Mouse (Mus musculus) forebrain, embryonic 13.5 days (tissue): Measurements from ENCODE around the gene Hnrnph3. TPM values are rescaled to one million over a fixed set of nuclear protein-coding genes. Genes with fewer than 3 reads are reported as not detected.
A peak's percentile ranks its signal among the peaks of the same experiment; 100 is the strongest.
"Not testable (repeated sequence)": the region's sequence is repeated elsewhere in the genome, so short reads cannot be mapped to it uniquely, and the experiment has no call there.

ENCODE experiments used
- ATAC-seq: fragments of 200-750 bp; cut with Nextera tagmentation; 2 replicates; pipeline ENCODE4 v1.8.0; 2017
- H3K27ac ChIP-seq: fragments of 300-500 bp; sonication (generic); 2 replicates; pipeline ENCODE4 v1.5.1; 2015; ENCODE audit warnings: inconsistent platforms, mild to moderate bottlenecking, moderate library complexity
- H3K27me3 ChIP-seq: fragments of 300-500 bp; sonication (generic); 2 replicates; pipeline ENCODE4 v1.6.1; 2015; ENCODE audit warnings: mild to moderate bottlenecking, inconsistent platforms
- H3K36me3 ChIP-seq: fragments of 300-500 bp; sonication (generic); 2 replicates; pipeline ENCODE4 v1.6.1; 2015; ENCODE audit warnings: mild to moderate bottlenecking, inconsistent platforms; ENCODE audit not compliant: poor library complexity, severe bottlenecking
- H3K4me1 ChIP-seq: fragments of 300-500 bp; sonication (generic); 2 replicates; pipeline ENCODE4 v1.6.1; 2015; ENCODE audit warnings: inconsistent platforms
- H3K4me2 ChIP-seq: fragments of 300-500 bp; sonication (generic); 2 replicates; pipeline ENCODE4 v1.6.1; 2015; ENCODE audit warnings: inconsistent platforms, mild to moderate bottlenecking, moderate library complexity
- H3K4me3 ChIP-seq: fragments of 300-500 bp; sonication (generic); 2 replicates; pipeline ENCODE4 v1.5.1; 2015; ENCODE audit warnings: mild to moderate bottlenecking, inconsistent platforms
- H3K9ac ChIP-seq: fragments of 300-500 bp; sonication (generic); 2 replicates; pipeline ENCODE4 v1.6.1; 2015; ENCODE audit warnings: mild to moderate bottlenecking, inconsistent platforms
- H3K9me3 ChIP-seq: fragments of 300-500 bp; sonication (generic); replicated peaks from 2 replicates; pipeline ENCODE4 v1.6.1; 2016; ENCODE audit warnings: inconsistent platforms
- WGBS: fragments of 180-500 bp; shearing (Covaris S2); methylation state at CpG from one replicate; pipeline ENCODE4 v1.1.7; 2015; 5-methylcytosine and 5-hydroxymethylcytosine counted together
- polyA plus RNA-seq: library from polyadenylated mRNA; unstranded; fragments of >200 nt; fragmentation: Nextera tagmentation; extraction: Ambion mirVana; gene quantifications from 2 replicates; pipeline ENCODE4 v1.2.1, GENCODE M21; 2015

Gene Hnrnph3
- polyA plus RNA-seq = 242 and 248 TPM in 2 replicates

DNA sequence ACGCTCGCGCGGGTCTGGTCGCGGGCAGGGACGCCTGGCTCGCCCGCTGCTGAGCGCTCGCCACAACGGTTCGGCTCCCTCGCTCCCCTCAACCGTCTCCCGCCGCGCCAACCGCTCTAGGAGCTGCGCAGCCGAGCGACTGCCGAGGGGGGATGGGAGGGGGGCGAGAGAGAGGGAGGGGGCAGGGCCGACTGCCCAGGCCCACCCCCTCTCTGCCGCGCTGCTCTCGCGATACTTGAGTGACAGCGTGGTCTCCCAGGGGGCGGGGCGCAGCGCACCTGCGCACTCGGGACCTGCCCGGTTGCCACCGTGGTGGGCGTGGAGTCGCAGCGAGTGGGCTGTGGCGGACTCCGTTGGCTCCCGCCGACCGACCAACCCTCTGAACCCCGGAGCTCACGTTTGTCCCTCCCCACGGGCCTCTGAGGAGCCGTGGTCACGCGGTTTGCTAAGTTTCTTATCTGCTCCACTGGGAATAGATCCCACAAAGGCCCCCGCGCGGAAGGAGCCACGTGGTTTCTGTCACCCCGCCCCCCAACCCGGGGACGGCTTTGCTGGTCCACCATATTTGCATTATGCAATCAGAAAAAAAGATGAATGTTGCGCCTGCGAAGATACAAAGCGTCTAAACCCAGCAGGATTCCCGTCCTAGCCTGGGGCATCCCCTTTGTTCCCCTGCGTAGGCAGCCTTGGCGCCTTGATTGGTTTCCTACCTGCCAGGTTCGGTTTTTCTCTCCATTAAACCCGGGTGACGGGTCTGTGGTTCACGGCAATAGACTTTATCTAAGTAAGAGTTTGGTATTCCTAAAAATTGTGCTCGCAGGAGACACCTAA, at the start of gene Hnrnph3, which contains the start of gene Pbld2:
Gene Hnrnph3, minus strand, starts transcription at position 469 of the 831 bp plus-strand sequence.
Gene Pbld2, plus strand, starts transcription at position 567 of the 831 bp plus-strand sequence.
- no peaks in the 10 kb centered on the region for H3K36me3 ChIP-seq
- H3K27me3 ChIP-seq = no peaks in the 10 kb centered on the region
- peak within 1 kb of the TSS; percentile 100 for H3K27ac ChIP-seq
- peak; percentile 94 for ATAC-seq
- no peaks in the 10 kb centered on the region for H3K9me3 ChIP-seq
- under 1% methylated on average over 68 of the region's 69 CpGs for WGBS
- H3K9ac ChIP-seq = peak within 1 kb of the TSS; percentile 99
- peaks cover 62% of the 10 kb centered on the region for H3K4me1 ChIP-seq
- peak within 1 kb of the TSS; percentile 70 for H3K4me3 ChIP-seq
- H3K4me2 ChIP-seq = peak within 1 kb of the TSS; percentile 71

GRCm38 (mm10) chr10:63065988-63066387, 42.0 kb upstream of the Hnrnph3 start:
- Histone ChIP-seq H3K4me1 (no peaks in the 10 kb centered on the region), H3K9ac (no peak overlapping the region), H3K4me2 (no peak overlapping the region), H3K9me3 (no peaks in the 10 kb centered on the region), H3K27ac (no peak overlapping the region), H3K27me3 (no peaks in the 10 kb centered on the region), H3K36me3 (no peaks in the 10 kb centered on the region), H3K4me3 (no peak overlapping the region)
- 2% methylated on average over 5 of the region's 5 CpGs for WGBS
- ATAC-seq = peak; percentile 87

GRCm38 (mm10) chr10:63065561-63065960, 41.5 kb upstream of the Hnrnph3 start:
- H3K4me3 ChIP-seq = no peak overlapping the region
- H3K36me3 ChIP-seq = no peaks in the 10 kb centered on the region
- no peaks in the 10 kb centered on the region for H3K27me3 ChIP-seq
- no peak for ATAC-seq
- H3K4me2 ChIP-seq = no peak overlapping the region
- H3K27ac ChIP-seq = no peak overlapping the region
- H3K9ac ChIP-seq = no peak overlapping the region
- WGBS = 41% methylated on average over 8 of the region's 8 CpGs
- no peaks in the 10 kb centered on the region for H3K4me1 ChIP-seq
- no peaks in the 10 kb centered on the region for H3K9me3 ChIP-seq

DNA sequence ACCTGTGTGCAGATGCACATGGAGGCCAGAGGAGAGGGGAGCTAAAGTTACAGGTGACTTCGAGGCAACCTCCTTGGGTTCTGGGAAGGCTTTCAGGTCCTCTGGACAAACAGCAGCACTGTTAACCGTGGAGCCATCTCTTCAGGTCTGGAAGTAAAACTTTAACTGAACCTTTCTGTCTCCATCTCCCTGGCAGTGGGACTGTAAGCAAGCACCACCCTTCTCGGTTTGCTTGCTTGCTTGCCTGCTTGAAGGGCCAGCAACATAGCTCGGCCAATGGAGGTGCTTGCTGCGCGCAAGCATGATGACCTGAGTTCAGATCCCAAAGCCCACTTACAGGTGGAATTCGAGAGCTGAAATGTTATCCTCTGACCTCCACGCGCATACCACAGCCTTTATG, 40.5 kb upstream of the Hnrnph3 start:
- Histone ChIP-seq H3K36me3 (no peaks in the 10 kb centered on the region), H3K9ac (no peak overlapping the region), H3K4me3 (no peak overlapping the region), H3K27ac (no peak overlapping the region), H3K27me3 (no peaks in the 10 kb centered on the region), H3K9me3 (no peaks in the 10 kb centered on the region), H3K4me2 (no peak overlapping the region), H3K4me1 (no peaks in the 10 kb centered on the region)
- 92% methylated on average over 9 of the region's 9 CpGs for WGBS
- no peak for ATAC-seq

- ATAC-seq = no peak
- H3K4me1 ChIP-seq = no peaks in the 10 kb centered on the region
- WGBS = 78% methylated on average over 7 of the region's 7 CpGs
Measured at GRCm38 (mm10) chr10:63063365-63063764, 39.3 kb upstream of the Hnrnph3 start.

GRCm38 (mm10) chr10:63062696-63063095, 38.7 kb upstream of the Hnrnph3 start:
- no peak for ATAC-seq

More at GRCm38 (mm10) chr10:63063365-63063764, 39.3 kb upstream of the Hnrnph3 start:
- Histone ChIP-seq H3K27me3 (no peaks in the 10 kb centered on the region), H3K9me3 (no peaks in the 10 kb centered on the region), H3K4me3 (no peak overlapping the region), H3K36me3 (no peaks in the 10 kb centered on the region), H3K4me2 (no peak overlapping the region), H3K9ac (no peak overlapping the region), H3K27ac (no peak overlapping the region)

DNA sequence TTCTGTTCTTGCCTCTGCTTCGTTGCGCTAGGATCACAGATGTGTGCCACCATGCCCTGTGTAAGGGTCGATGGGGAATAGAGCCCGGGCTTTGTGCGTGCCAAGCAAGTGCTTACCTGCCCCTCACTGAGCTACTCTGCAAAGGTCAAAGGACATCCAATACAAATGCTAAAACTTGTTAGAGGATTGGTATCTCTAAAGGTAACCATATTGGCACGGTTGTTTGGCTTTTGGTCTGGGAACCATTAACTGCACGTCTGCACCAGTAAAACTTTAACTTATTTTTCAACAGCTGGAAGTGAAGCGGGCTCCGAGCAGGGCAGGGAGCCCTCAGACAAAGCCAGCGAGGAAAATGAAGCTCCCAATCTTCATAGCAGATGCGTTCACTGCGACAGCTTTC, 37.2 kb upstream of the Hnrnph3 start:
- Histone ChIP-seq H3K4me1 (no peaks in the 10 kb centered on the region), H3K36me3 (no peaks in the 10 kb centered on the region), H3K4me3 (no peak overlapping the region), H3K27ac (no peak overlapping the region), H3K4me2 (no peak overlapping the region), H3K9me3 (no peaks in the 10 kb centered on the region), H3K9ac (no peak overlapping the region), H3K27me3 (no peaks in the 10 kb centered on the region)
- ATAC-seq = no peak
- 77% methylated on average over 12 of the region's 12 CpGs for WGBS

More at GRCm38 (mm10) chr10:63062696-63063095, 38.7 kb upstream of the Hnrnph3 start:
- Histone ChIP-seq H3K27me3 (no peaks in the 10 kb centered on the region), H3K9me3 (no peaks in the 10 kb centered on the region), H3K4me1 (no peaks in the 10 kb centered on the region), H3K36me3 (no peaks in the 10 kb centered on the region), H3K27ac (no peak overlapping the region), H3K4me3 (no peak overlapping the region), H3K9ac (no peak overlapping the region), H3K4me2 (no peak overlapping the region)
- WGBS = 89% methylated on average over 5 of the region's 5 CpGs

GRCm38 (mm10) chr10:63060406-63060805, 36.4 kb upstream of the Hnrnph3 start:
- no peak for ATAC-seq
- no peaks in the 10 kb centered on the region for H3K36me3 ChIP-seq
- no peaks in the 10 kb centered on the region for H3K27me3 ChIP-seq
- no peak overlapping the region for H3K9ac ChIP-seq
- no peak overlapping the region for H3K4me3 ChIP-seq
- no peaks in the 10 kb centered on the region for H3K4me1 ChIP-seq
- H3K9me3 ChIP-seq = no peaks in the 10 kb centered on the region
- H3K27ac ChIP-seq = no peak overlapping the region
- no peak overlapping the region for H3K4me2 ChIP-seq
- 64% methylated on average over 11 of the region's 11 CpGs for WGBS

GRCm38 (mm10) chr10:63059862-63060261, 35.8 kb upstream of the Hnrnph3 start, which contains the start of gene Pbld1:
Pbld1 (plus strand) TSS chr10:63060162.
- H3K4me2 ChIP-seq = no peak within 1 kb of the TSS
- no peaks in the 10 kb centered on the region for H3K9me3 ChIP-seq
- no peak within 1 kb of the TSS for H3K4me3 ChIP-seq
- WGBS = 81% methylated on average over 2 of the region's 2 CpGs
- H3K36me3 ChIP-seq = no peaks in the 10 kb centered on the region
- H3K27ac ChIP-seq = no peak within 1 kb of the TSS
- H3K9ac ChIP-seq = no peak within 1 kb of the TSS
- H3K27me3 ChIP-seq = no peaks in the 10 kb centered on the region
- H3K4me1 ChIP-seq = no peaks in the 10 kb centered on the region
- ATAC-seq = no peak

GRCm38 (mm10) chr10:63056966-63057750, 33.1 kb upstream of the Hnrnph3 start:
- no peaks in the 10 kb centered on the region for H3K36me3 ChIP-seq
- WGBS = 43% methylated on average over 24 of the region's 24 CpGs
- H3K27me3 ChIP-seq = no peaks in the 10 kb centered on the region
- no peak overlapping the region for H3K9ac ChIP-seq
- no peak overlapping the region for H3K4me3 ChIP-seq
- H3K9me3 ChIP-seq = no peaks in the 10 kb centered on the region
- H3K4me2 ChIP-seq = no peak overlapping the region
- ATAC-seq = no peak
- H3K27ac ChIP-seq = no peak overlapping the region
- H3K4me1 ChIP-seq = no peaks in the 10 kb centered on the region

- Histone ChIP-seq H3K36me3 (no peaks in the 10 kb centered on the region), H3K27ac (no peak overlapping the region), H3K4me1 (no peaks in the 10 kb centered on the region), H3K9ac (no peak overlapping the region), H3K27me3 (no peaks in the 10 kb centered on the region), H3K4me2 (no peak overlapping the region), H3K9me3 (no peaks in the 10 kb centered on the region), H3K4me3 (no peak overlapping the region)
- WGBS = 74% methylated on average over 2 of the region's 2 CpGs
- ATAC-seq = no peak
Measured at GRCm38 (mm10) chr10:63054586-63054985, 30.6 kb upstream of the Hnrnph3 start.

DNA sequence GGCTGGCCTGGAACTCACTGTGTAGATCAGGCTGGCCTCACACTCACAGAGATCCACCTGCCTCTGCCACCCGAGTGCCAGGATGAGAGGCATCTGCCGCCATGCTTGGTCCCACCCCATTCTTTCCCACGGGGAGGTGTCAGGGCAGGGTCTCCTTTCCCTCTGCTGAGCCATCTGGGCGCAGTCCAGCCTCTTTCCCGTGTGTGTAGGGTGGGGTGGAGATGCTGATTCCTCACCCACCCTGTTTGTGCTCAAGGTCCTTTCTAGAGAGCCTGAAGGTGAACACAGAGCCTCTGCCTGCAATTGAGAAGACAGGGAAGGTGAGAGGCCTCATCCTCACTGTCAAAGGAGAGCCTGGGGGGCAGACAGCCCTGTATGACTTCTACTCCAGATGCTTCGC, 30.1 kb upstream of the Hnrnph3 start:
- H3K4me1 ChIP-seq, H3K9me3 ChIP-seq, H3K27ac ChIP-seq, H3K27me3 ChIP-seq, H3K4me3 ChIP-seq, H3K9ac ChIP-seq, ATAC-seq, H3K36me3 ChIP-seq, H3K4me2 ChIP-seq: not testable (repeated sequence)
- 86% methylated on average over 6 of the region's 6 CpGs for WGBS
